Mouse (Mus musculus) midbrain, embryonic 14.5 days (tissue): Measurements from ENCODE around the gene Slc35e2. TPM values are rescaled to one million over a fixed set of nuclear protein-coding genes. Genes with fewer than 3 reads are reported as not detected.
A peak's percentile ranks its signal among the peaks of the same experiment; 100 is the strongest.
"Not testable (repeated sequence)": the region's sequence is repeated elsewhere in the genome, so short reads cannot be mapped to it uniquely, and the experiment has no call there.

Experiments
- ATAC-seq: fragments of 200-750 bp; cut with Nextera tagmentation; 2 replicates; pipeline ENCODE4 v1.8.0; 2017; ENCODE audit warnings: moderate number of reproducible peaks, moderate library complexity; ENCODE audit not compliant: low FRiP score, low TSS enrichment
- DNase-seq: peaks from one replicate; pipeline ENCODE4 v3.0.0-alpha.2; 2015
- H3K27ac ChIP-seq: fragments of 300-500 bp; sonication (generic); replicated peaks from 2 replicates; pipeline ENCODE4 v1.5.1; 2014; ENCODE audit warnings: mild to moderate bottlenecking, low read depth, low read length, moderate library complexity
- H3K27me3 ChIP-seq: fragments of 300-500 bp; sonication (generic); 2 replicates; pipeline ENCODE4 v1.6.1; 2014; ENCODE audit warnings: low read length, control low read depth, mixed read lengths; ENCODE audit not compliant: control insufficient read depth, insufficient read depth
- H3K36me3 ChIP-seq: fragments of 300-500 bp; sonication (generic); 2 replicates; pipeline ENCODE4 v1.6.1; 2014; ENCODE audit warnings: low read length, control low read depth; ENCODE audit not compliant: control insufficient read depth, insufficient read depth
- H3K4me1 ChIP-seq: fragments of 300-500 bp; sonication (generic); 2 replicates; pipeline ENCODE4 v1.6.1; 2014; ENCODE audit warnings: mild to moderate bottlenecking, antibody characterized with exemption, low read length, control low read depth; ENCODE audit not compliant: control insufficient read depth, insufficient read depth
- H3K4me2 ChIP-seq: fragments of 300-500 bp; sonication (generic); 2 replicates; pipeline ENCODE4 v1.6.1; 2014; ENCODE audit warnings: mild to moderate bottlenecking, low read length, moderate library complexity
- H3K4me3 ChIP-seq: fragments of 300-500 bp; sonication (generic); replicated peaks from 2 replicates; pipeline ENCODE4 v1.5.1; 2014; ENCODE audit warnings: low read depth, low read length
- H3K9ac ChIP-seq: fragments of 300-500 bp; sonication (generic); replicated peaks from 2 replicates; pipeline ENCODE4 v1.6.1; 2014; ENCODE audit warnings: mild to moderate bottlenecking, low read length, moderate library complexity
- H3K9me3 ChIP-seq: fragments of 300-500 bp; sonication (generic); 2 replicates; pipeline ENCODE4 v1.6.1; 2016; ENCODE audit warnings: low read length, control low read depth, mixed read lengths; ENCODE audit not compliant: control insufficient read depth
- WGBS: fragments of 180-500 bp; shearing (Covaris S2); extraction: QIAGEN DNeasy Blood & Tissue Kit; methylation state at CpG from one replicate; pipeline ENCODE4 v1.1.7; 2014; 5-methylcytosine and 5-hydroxymethylcytosine counted together
- polyA plus RNA-seq: library from polyadenylated mRNA; unstranded; fragments of >200 nt; fragmentation: Nextera tagmentation; extraction: Ambion mirVana; gene quantifications from 2 replicates; pipeline ENCODE4 v1.2.1, GENCODE M21; 2014

Slc35e2 gene
- polyA plus RNA-seq, 1 experiment from 2014 or later, result 19.9 TPM

- DNase-seq (peak; percentile 99), ATAC-seq (peak; percentile 98)
- WGBS, result under 1% methylated on average over 73 of the region's 73 CpGs
- H3K4me1 ChIP-seq, result peaks cover 7% of the 10 kb centered on the region; the same call in 1 of the 2 replicates
- H3K27ac ChIP-seq, result peak within 1 kb of the TSS; percentile 79
- peak within 1 kb of the TSS; percentile 89 for H3K4me2 ChIP-seq
- H3K27me3 ChIP-seq, result no peaks in the 10 kb centered on the region
- peaks cover 12% of the 10 kb centered on the region for H3K36me3 ChIP-seq
- H3K9me3 ChIP-seq, result no peaks in the 10 kb centered on the region
- peak within 1 kb of the TSS; percentile 80 for H3K4me3 ChIP-seq
- H3K9ac ChIP-seq, result peak within 1 kb of the TSS; percentile 89
Observed at GRCm38 (mm10) chr4:155668689-155669597, 67.7 kb downstream of the Slc35e2 start, which contains the start of gene Mib2. Gene Mib2, minus strand, starts transcription at chr4:155669198.

- ATAC-seq (peak; percentile 38; the same call in 1 of the 2 replicates), DNase-seq (no peak)
- H3K9ac ChIP-seq, result peak overlapping the region; percentile 89; the same call in 1 of the 2 replicates
- 2% methylated on average over 8 of the region's 8 CpGs for WGBS
- peaks cover 7% of the 10 kb centered on the region; the same call in 1 of the 2 replicates for H3K4me1 ChIP-seq
- H3K4me2 ChIP-seq, result peak overlapping the region; percentile 89
- H3K27ac ChIP-seq, result peak overlapping the region; percentile 79; the same call in 1 of the 2 replicates
- H3K36me3 ChIP-seq, result peaks cover 12% of the 10 kb centered on the region
- H3K9me3 ChIP-seq, result no peaks in the 10 kb centered on the region
- peak overlapping the region; percentile 80 for H3K4me3 ChIP-seq
- H3K27me3 ChIP-seq, result no peaks in the 10 kb centered on the region
Observed at GRCm38 (mm10) chr4:155669598-155670075, 68.4 kb downstream of the Slc35e2 start.

- not testable (repeated sequence) for H3K4me2 ChIP-seq, DNase-seq, H3K27me3 ChIP-seq, ATAC-seq, H3K9me3 ChIP-seq, H3K4me1 ChIP-seq, H3K36me3 ChIP-seq, H3K27ac ChIP-seq, H3K9ac ChIP-seq
- H3K4me3 ChIP-seq, result 0 out of 2 replicates have a peak overlapping the region, but pooled peaks have one; percentile 80
- WGBS, result 60% methylated on average over 4 of the region's 4 CpGs
Observed at GRCm38 (mm10) chr4:155670236-155670635, 69.0 kb downstream of the Slc35e2 start.

- no peak overlapping the region for H3K4me2 ChIP-seq
- no peaks in the 10 kb centered on the region for H3K9me3 ChIP-seq
- no peak overlapping the region for H3K27ac ChIP-seq
- H3K36me3 ChIP-seq, result no peaks in the 10 kb centered on the region
- H3K4me1 ChIP-seq, result peaks cover 7% of the 10 kb centered on the region; the same call in 1 of the 2 replicates
- WGBS, result 69% methylated on average over 2 of the region's 2 CpGs
- H3K4me3 ChIP-seq, result no peak overlapping the region
- no peaks in the 10 kb centered on the region for H3K27me3 ChIP-seq
- no peak for DNase-seq
- ATAC-seq, result no peak
- H3K9ac ChIP-seq, result no peak overlapping the region
Observed at GRCm38 (mm10) chr4:155672082-155672481, 70.9 kb downstream of the Slc35e2 start.

Other genes starting within 250 kb of the Slc35e2 start
- gene Prkcz, start 240.1 kb upstream of the Slc35e2 start, polyA plus RNA-seq, result 65.4 and 68.5 TPM in 2 replicates
- 0.19 TPM in 1 of 2 replicates, not detected in the other for gene Gabrd, start 203.3 kb upstream of the Slc35e2 start, polyA plus RNA-seq
- gene Cfap74, start 192.2 kb upstream of the Slc35e2 start, polyA plus RNA-seq, result 3.3 and 3.6 TPM in 2 replicates
- gene Tmem52, start 132.3 kb upstream of the Slc35e2 start, polyA plus RNA-seq, result 0.57 TPM in 1 of 2 replicates, not detected in the other
- 1,231 and 1,263 TPM in 2 replicates for gene Gnb1, start 110.1 kb upstream of the Slc35e2 start, polyA plus RNA-seq
- gene Nadk, start 39.0 kb upstream of the Slc35e2 start, polyA plus RNA-seq, result 70.4 and 95.1 TPM in 2 replicates
- 49.4 and 49.9 TPM in 2 replicates for gene Cdk11b, start 23.4 kb downstream of the Slc35e2 start, polyA plus RNA-seq
- gene Gm10563, start 44.0 kb downstream of the Slc35e2 start, polyA plus RNA-seq, result not detected in 2 replicates
- 2.5 and 3.9 TPM in 2 replicates for gene Mmp23, start 52.0 kb downstream of the Slc35e2 start, polyA plus RNA-seq
- 39.6 and 40.8 TPM in 2 replicates for gene Mib2, start 67.8 kb downstream of the Slc35e2 start, polyA plus RNA-seq
- gene Fndc10, start 92.9 kb downstream of the Slc35e2 start, polyA plus RNA-seq, result 6.3 and 13.8 TPM in 2 replicates
- gene Ssu72, start 103.4 kb downstream of the Slc35e2 start, polyA plus RNA-seq, result 162 and 177 TPM in 2 replicates
- 7.5 and 19.8 TPM in 2 replicates for gene Tmem240, start 133.4 kb downstream of the Slc35e2 start, polyA plus RNA-seq
- 77.4 and 79.8 TPM in 2 replicates for gene Atad3a, start 159.7 kb downstream of the Slc35e2 start, polyA plus RNA-seq
- 18.0 and 24.4 TPM in 2 replicates for gene Vwa1, start 173.3 kb downstream of the Slc35e2 start, polyA plus RNA-seq
- gene Tmem88b, start 184.5 kb downstream of the Slc35e2 start, polyA plus RNA-seq, result 0.43 and 0.51 TPM in 2 replicates
- gene Ankrd65, start 189.0 kb downstream of the Slc35e2 start, polyA plus RNA-seq, result not detected in 2 replicates
- gene Mrpl20, start 201.5 kb downstream of the Slc35e2 start, polyA plus RNA-seq, result 255 and 298 TPM in 2 replicates
- 134 and 162 TPM in 2 replicates for gene Ccnl2, start 211.1 kb downstream of the Slc35e2 start, polyA plus RNA-seq
- 118 and 129 TPM in 2 replicates for gene Aurkaip1, start 229.9 kb downstream of the Slc35e2 start, polyA plus RNA-seq
- gene Mxra8, start 238.3 kb downstream of the Slc35e2 start, polyA plus RNA-seq, result 6.0 and 17.5 TPM in 2 replicates
- 15.3 and 18.0 TPM in 2 replicates for gene Dvl1, start 246.0 kb downstream of the Slc35e2 start, polyA plus RNA-seq